Mouse (Mus musculus): Measurements from ENCODE around the gene Gucy2c. TPM values are rescaled to one million over a fixed set of nuclear protein-coding genes. Genes with fewer than 3 reads are reported as not detected.

The Gucy2c gene
- polyA plus RNA-seq, 1 experiment from 2014 or later: 13.3 TPM

DNA sequence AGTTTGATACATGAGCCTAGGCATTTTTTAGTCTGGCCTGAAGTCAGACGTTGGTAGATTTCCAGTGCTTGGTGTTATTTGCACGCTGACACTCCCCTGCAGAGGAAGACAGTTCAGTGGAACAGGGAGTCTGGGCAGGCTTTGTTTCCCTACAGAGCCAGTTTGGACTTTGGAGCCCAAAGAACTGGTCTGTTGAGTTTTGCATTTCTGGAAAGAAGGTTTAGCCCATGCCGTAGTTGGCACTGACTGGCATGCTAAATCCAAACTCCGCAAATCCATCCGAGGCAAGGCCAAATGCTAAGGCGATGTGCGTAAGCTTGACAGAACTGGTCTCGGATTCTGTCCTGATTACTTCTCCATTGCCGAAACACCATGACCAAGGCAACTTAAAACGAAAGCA, 29.6 kb upstream of the Gucy2c start:
- Histone ChIP-seq H3K4me3 (replicated peaks) (no peak overlapping the region), H3K4me2 (no peak overlapping the region), H3K27me3 (replicated peaks) (no peaks in the 10 kb centered on the region), H3K9me3 (no peaks in the 10 kb centered on the region), H3K27ac (peak overlapping the region; percentile 45; the same call in 1 of the 2 replicates), H3K9ac (no peak overlapping the region), H3K36me3 (peaks cover 41% of the 10 kb centered on the region), H3K4me1 (0 out of 2 replicates have a peak, but pooled peaks cover 11% of the 10 kb centered on the region)
- WGBS: 81% methylated on average over 10 of the region's 10 CpGs
- ATAC-seq (ENCODE audit: insufficient read depth, low FRiP score, low read depth): no peak

DNA sequence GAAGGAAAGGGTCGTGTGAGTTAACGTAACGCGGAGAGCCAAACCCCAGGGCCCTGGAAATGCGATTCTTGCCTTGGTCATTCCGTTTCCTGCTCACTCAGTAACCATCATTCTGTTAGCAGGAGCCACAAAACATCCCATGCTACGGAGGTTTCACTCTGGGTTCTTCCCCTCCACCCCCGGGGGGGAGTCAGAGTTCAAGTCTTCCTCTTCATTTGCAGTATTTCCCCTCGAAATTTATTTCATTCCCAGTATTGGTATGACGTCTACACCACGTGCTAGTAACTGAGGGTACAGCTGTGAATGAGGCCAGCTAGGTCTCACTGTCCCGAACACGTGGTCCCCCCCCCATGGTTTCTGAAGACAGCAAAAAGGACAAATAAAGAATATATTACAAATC, 28.1 kb upstream of the Gucy2c start:
- H3K4me2 ChIP-seq: peak overlapping the region; percentile 81
- no peak overlapping the region for H3K27ac ChIP-seq
- H3K9ac ChIP-seq: no peak overlapping the region; the same call in 1 of the 2 replicates
- H3K9me3 ChIP-seq: no peaks in the 10 kb centered on the region
- no peak for ATAC-seq (ENCODE audit: insufficient read depth, low FRiP score, low read depth)
- H3K36me3 ChIP-seq: peaks cover 29% of the 10 kb centered on the region
- peaks cover 15% of the 10 kb centered on the region; the same call in 1 of the 2 replicates for H3K4me1 ChIP-seq
- no peaks in the 10 kb centered on the region for H3K27me3 ChIP-seq (replicated peaks)
- 65% methylated on average over 13 of the region's 13 CpGs for whole genome bisulfite sequencing
- H3K4me3 ChIP-seq (replicated peaks): peak overlapping the region; percentile 76

DNA sequence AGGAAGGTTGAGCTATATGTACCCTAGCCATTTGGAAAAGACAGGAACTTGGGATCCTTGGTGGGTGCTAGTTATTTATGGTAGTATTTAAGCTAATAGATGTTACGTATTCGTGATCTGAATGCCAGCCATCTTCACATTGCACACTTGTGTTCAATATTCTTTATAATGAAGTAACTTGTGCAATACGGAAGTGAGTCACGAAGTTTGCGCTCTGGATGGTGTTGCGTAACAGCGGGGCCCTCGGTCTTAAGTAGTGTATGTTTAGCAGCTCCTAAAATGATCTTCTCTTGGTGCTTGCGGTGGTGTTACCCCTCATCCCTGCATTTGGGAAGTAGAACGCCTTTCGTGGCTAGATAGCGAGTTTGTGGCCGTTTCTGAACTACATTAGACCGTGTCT, 27.5 kb upstream of the Gucy2c start:
- Histone ChIP-seq H3K4me1 (peaks cover 15% of the 10 kb centered on the region; the same call in 1 of the 2 replicates), H3K27me3 (replicated peaks) (no peaks in the 10 kb centered on the region), H3K4me3 (replicated peaks) (peak overlapping the region; percentile 76), H3K4me2 (peak overlapping the region; percentile 81), H3K9ac (peak overlapping the region; percentile 61), H3K9me3 (no peaks in the 10 kb centered on the region), H3K27ac (peak overlapping the region; percentile 84), H3K36me3 (peaks cover 23% of the 10 kb centered on the region)
- 17% methylated on average over 14 of the region's 14 CpGs for WGBS
- ATAC-seq (ENCODE audit: insufficient read depth, low FRiP score, low read depth): no peak

DNA sequence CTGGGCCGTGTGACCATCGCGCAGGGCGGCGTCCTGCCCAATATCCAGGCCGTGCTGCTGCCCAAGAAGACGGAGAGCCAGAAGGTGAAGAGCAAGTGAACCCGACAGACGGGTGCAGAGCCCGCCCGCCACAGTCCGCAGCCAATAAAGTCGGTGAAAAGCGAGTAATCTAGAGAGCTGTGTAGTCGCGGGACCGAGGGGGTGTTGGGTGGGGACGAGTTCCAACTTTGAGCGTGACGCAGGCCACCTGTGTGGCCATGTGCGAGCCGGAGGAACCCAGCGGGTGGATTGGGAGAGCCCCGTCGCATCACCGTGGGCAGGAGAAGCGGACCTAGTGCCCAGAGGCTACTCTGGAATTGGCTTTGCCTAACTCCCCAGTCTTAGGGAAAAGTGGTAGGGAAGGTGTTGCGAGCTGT, 27.1 kb upstream of the Gucy2c start:
- Histone ChIP-seq H3K9ac (peak overlapping the region; percentile 61), H3K4me1 (peaks cover 15% of the 10 kb centered on the region; the same call in 1 of the 2 replicates), H3K36me3 (peaks cover 19% of the 10 kb centered on the region; the same call in 1 of the 2 replicates), H3K9me3 (no peaks in the 10 kb centered on the region), H3K4me2 (peak overlapping the region; percentile 81), H3K27ac (peak overlapping the region; percentile 84), H3K4me3 (replicated peaks) (peak overlapping the region; percentile 76), H3K27me3 (replicated peaks) (no peaks in the 10 kb centered on the region)
- no peak for ATAC-seq (ENCODE audit: insufficient read depth, low FRiP score, low read depth)
- WGBS: 1% methylated on average over 28 of the region's 28 CpGs

DNA sequence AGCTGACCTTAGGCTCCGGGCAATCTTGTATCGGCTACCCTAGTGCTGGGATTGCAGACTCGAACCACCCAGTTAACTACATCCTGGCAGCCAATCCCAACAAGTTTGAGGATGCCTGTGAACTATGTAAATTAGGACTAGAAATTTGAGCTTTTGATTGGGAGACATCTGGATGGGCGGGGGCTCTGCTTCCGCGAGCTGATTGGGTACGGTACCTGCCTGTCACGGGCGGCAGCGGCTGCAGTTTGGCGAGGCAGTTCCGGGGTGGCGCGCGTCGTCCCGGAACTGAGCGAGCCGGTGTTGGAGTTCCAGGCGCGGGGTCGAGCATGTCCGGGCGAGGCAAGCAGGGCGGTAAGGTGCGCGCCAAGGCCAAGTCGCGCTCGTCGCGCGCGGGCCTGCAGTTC, 26.5 kb upstream of the Gucy2c start, which contains the start of gene H2afj:
Gene H2afj, plus strand, starts transcription at position 231 of the 404 bp plus-strand sequence.
- H3K27me3 ChIP-seq (replicated peaks): no peaks in the 10 kb centered on the region
- H3K4me3 ChIP-seq (replicated peaks): peak within 1 kb of the TSS; percentile 76
- ATAC-seq (ENCODE audit: insufficient read depth, low FRiP score, low read depth): peak; percentile 86
- H3K9ac ChIP-seq: peak within 1 kb of the TSS; percentile 61
- H3K27ac ChIP-seq: peak within 1 kb of the TSS; percentile 94
- no peaks in the 10 kb centered on the region for H3K9me3 ChIP-seq
- peaks cover 15% of the 10 kb centered on the region; the same call in 1 of the 2 replicates for H3K36me3 ChIP-seq
- under 1% methylated on average over 34 of the region's 34 CpGs for WGBS
- peaks cover 20% of the 10 kb centered on the region; the same call in 1 of the 2 replicates for H3K4me1 ChIP-seq
- H3K4me2 ChIP-seq: peak within 1 kb of the TSS; percentile 81

DNA sequence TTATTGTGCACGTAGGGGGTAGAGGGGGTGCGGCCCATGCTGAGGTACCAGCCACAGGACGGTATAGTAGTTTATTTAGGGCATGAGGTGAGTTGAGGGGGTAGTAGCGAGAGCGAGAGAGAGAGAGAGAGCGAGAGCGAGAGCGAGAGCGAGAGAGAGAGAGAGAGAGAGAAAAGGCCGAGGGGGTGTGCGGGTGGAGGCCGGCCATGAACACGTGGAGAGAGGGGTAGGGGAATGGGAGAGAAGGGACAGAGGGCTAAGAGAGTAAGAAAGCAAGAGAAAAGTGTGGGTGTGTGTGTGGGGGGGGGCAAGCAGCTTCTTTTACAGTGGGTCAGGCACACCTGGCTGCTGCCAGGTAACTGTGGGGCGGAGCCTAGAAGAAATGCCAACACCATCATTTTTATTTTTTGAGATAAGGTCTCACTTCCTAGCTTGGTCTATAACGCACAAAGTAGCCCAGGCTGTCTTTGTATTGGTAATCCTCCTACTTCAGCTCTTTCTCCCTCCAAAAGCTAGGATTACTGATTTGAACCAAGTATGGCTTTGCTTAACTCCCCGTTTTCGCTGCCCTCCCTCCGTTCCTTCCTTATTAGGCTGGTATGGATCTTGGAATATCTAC, 25.9 kb upstream of the Gucy2c start:
- no peak for ATAC-seq (ENCODE audit: insufficient read depth, low FRiP score, low read depth)
- Histone ChIP-seq H3K36me3 (peaks cover 14% of the 10 kb centered on the region; the same call in 1 of the 2 replicates), H3K27me3 (replicated peaks) (no peaks in the 10 kb centered on the region), H3K4me2 (peak overlapping the region; percentile 81), H3K27ac (peak overlapping the region; percentile 94), H3K4me1 (peaks cover 20% of the 10 kb centered on the region; the same call in 1 of the 2 replicates), H3K9me3 (no peaks in the 10 kb centered on the region), H3K9ac (no peak overlapping the region; the same call in 1 of the 2 replicates), H3K4me3 (replicated peaks) (peak overlapping the region; percentile 76)
- 27% methylated on average over 18 of the region's 18 CpGs for WGBS

DNA sequence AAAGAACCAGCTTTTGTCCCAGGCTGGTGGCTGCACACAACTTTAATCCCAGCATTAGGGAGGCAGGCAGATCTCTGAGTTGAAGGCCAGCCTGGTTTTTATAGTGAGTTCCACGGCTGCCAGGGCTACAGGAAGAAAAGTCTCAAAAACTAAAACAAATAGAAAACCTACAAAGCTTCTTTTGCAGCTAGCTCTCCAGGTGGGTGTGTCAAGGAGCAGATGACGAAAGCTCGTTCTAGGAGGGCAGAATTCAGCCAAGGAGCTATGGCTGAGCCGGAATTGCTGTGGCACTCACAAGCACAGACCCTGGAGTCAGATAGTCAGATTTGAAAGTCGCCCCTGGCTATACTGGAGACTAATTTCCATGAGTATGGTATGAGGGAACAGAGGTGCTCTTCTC, 25.3 kb upstream of the Gucy2c start:
- peak overlapping the region; percentile 81 for H3K4me2 ChIP-seq
- H3K9ac ChIP-seq: no peak overlapping the region
- H3K4me1 ChIP-seq: peaks cover 20% of the 10 kb centered on the region; the same call in 1 of the 2 replicates
- WGBS: 60% methylated on average over 5 of the region's 5 CpGs
- H3K36me3 ChIP-seq: peaks cover 8% of the 10 kb centered on the region; the same call in 1 of the 2 replicates
- H3K27me3 ChIP-seq (replicated peaks): no peaks in the 10 kb centered on the region
- H3K27ac ChIP-seq: peak overlapping the region; percentile 94
- ATAC-seq (ENCODE audit: insufficient read depth, low FRiP score, low read depth): no peak
- no peaks in the 10 kb centered on the region for H3K9me3 ChIP-seq
- H3K4me3 ChIP-seq (replicated peaks): peak overlapping the region; percentile 76

DNA sequence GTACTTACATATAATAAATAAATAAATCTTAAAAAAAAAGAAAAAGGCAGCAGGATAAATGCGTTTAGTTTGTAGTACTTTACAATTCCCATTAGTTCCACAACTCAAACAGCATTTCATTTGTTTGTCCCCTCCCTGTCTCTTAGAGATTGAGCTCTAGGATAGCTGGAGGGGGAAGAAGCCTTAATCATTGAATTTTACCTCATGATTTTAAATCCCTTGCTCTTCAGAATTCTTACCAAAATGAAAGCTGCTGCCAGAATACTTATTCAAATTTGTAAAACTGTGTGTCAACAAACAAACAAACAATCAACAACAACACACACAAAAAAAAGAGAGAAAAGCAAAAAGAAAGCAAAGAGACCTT, 23.8 kb upstream of the Gucy2c start:
- no peak for ATAC-seq (ENCODE audit: insufficient read depth, low FRiP score, low read depth)
- H3K27me3 ChIP-seq (replicated peaks): no peaks in the 10 kb centered on the region
- no peak overlapping the region for H3K4me3 ChIP-seq (replicated peaks)
- H3K4me1 ChIP-seq: peaks cover 20% of the 10 kb centered on the region; the same call in 1 of the 2 replicates
- no peaks in the 10 kb centered on the region for H3K9me3 ChIP-seq
- H3K9ac ChIP-seq: no peak overlapping the region
- H3K4me2 ChIP-seq: no peak overlapping the region; the same call in 1 of the 2 replicates
- WGBS: 72% methylated on average over 1 of the region's 1 CpGs
- H3K36me3 ChIP-seq: 0 out of 2 replicates have a peak, but pooled peaks cover 3% of the 10 kb centered on the region
- peak overlapping the region; percentile 100; the same call in 1 of the 2 replicates for H3K27ac ChIP-seq

DNA sequence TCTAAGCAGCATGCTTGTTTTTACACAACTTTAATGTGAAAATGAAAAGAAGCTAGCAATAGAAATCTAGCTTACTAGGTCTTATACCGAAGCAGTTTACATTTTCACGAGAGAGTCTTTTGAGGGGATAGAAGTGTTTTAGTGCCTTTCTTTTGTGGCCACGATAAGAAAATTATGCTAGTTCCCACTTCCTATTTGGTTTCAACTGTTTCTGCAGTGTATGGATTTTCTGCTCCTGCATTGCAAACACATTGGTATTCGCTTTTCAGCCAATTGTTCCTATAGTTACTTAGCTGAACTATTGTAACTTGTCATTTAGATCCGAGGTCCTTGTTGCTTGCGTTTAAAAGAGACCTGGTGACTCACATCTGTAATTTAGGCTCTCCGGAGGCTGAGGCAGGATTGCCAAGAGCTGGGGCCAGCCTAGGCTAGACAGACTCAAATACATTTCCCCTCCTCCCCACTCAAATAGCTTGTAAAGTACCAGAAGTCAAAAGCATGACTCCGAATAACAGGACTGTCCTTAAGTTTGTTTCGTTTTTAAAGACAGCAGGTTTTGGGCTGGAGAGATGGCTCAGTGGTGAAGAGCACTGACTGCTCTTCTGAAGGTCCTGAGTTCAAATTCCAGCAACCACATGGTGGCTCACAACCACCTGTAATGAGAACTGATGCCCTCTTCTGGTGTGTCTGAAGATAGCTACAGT, 23.3 kb upstream of the Gucy2c start:
- Histone ChIP-seq H3K4me2 (peak overlapping the region; percentile 81), H3K4me3 (replicated peaks) (peak overlapping the region; percentile 56), H3K9ac (peak overlapping the region; percentile 8; the same call in 1 of the 2 replicates), H3K27ac (peak overlapping the region; percentile 100), H3K4me1 (peaks cover 20% of the 10 kb centered on the region; the same call in 1 of the 2 replicates), H3K9me3 (no peaks in the 10 kb centered on the region), H3K36me3 (no peaks in the 10 kb centered on the region), H3K27me3 (replicated peaks) (no peaks in the 10 kb centered on the region)
- WGBS: 22% methylated on average over 9 of the region's 9 CpGs
- no peak for ATAC-seq (ENCODE audit: insufficient read depth, low FRiP score, low read depth)

DNA sequence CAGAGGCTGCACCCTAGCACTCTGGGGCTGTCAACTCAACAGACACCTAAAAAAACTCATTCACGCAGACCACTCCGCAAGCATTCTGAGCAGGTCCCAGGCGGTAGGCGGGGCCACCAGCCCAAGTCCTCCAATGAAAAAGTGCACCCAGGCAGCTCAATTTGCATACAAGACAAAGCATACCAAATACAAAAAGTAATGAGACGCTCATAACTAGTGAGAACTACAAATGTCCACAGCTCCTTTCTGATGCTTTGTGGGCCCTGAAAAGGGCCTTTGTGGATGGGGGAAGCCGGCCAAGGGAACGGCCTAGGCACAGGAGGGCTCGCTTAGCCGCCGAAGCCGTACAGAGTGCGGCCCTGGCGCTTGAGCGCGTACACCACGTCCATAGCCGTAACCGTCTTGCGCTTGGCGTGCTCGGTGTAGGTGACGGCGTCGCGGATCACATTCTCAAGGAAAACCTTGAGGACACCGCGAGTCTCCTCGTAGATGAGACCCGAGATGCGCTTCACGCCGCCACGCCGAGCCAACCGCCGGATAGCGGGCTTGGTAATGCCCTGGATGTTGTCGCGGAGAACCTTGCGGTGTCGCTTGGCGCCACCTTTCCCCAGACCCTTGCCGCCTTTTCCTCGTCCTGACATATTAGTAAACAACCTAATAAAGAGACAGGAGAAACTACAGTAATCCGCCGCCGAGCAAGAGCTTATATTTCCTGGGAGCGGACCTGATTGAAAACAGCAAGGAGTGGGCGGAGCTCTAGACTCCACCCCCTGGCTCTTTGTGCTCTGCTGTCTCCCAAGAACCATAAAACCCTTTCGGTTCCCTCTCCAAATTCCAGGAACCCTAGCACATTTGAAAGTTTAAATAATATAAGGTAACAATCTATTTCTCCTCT, 22.4 kb upstream of the Gucy2c start, which contains the start of gene Hist4h4:
Gene Hist4h4, minus strand, starts transcription at position 677 of the 895 bp plus-strand sequence.
- peak within 1 kb of the TSS; percentile 56 for H3K4me3 ChIP-seq (replicated peaks)
- peak within 1 kb of the TSS; percentile 100 for H3K27ac ChIP-seq
- H3K9me3 ChIP-seq: no peaks in the 10 kb centered on the region
- H3K9ac ChIP-seq: peak within 1 kb of the TSS; percentile 82
- ATAC-seq (ENCODE audit: insufficient read depth, low FRiP score, low read depth): peak; percentile 66
- no peaks in the 10 kb centered on the region for H3K27me3 ChIP-seq (replicated peaks)
- peaks cover 13% of the 10 kb centered on the region; the same call in 1 of the 2 replicates for H3K4me1 ChIP-seq
- WGBS: under 1% methylated on average over 50 of the region's 50 CpGs
- H3K4me2 ChIP-seq: peak within 1 kb of the TSS; percentile 81
- H3K36me3 ChIP-seq: no peaks in the 10 kb centered on the region

Data from stomach, embryonic 15.5 days (tissue).